26 mouse cellular contexts compared by ENCODE assay signal in genomic region chr17:53559646-53560045, GRCm38 (mm10). TPM values are rescaled to one million over a fixed set of nuclear protein-coding genes. Genes with fewer than 3 reads are reported as not detected.
DNase-seq lines count a peak whose midpoint lies in the region; ATAC-seq and TF ChIP-seq lines count a peak whose summit lies in the region.
"Had no signal": no experiment of that assay in that cellular context is flagged by ENCODE, and none has a peak within 500 bp of the region (broad histone marks: within the 10 kb centered on the region; RNA-seq: fewer than 3 reads in every experiment).

No protein-coding gene starts in this region.

- DNase-seq in ES-CJ7 (ENCODE audit: low read depth, low spot score): peak; percentile 71
- peak; percentile 79 for DNase-seq in R1 (ENCODE audit: low read depth, low spot score)
- no peak for DNase-seq in liver, postnatal 0 days
- DNase-seq: adrenal gland, adult 2 months; adrenal gland, postnatal 10 days; adrenal gland, postnatal 25 days; B cell, adult 2 months; cerebellum, adult 11 months; cerebellum, adult 18-20 months; cerebellum, adult 8-10 months; cerebellum, adult 9-11 months; cerebellum, postnatal 14 days; cerebellum, postnatal 36 days; embryo, embryonic 11 days had no signal

- H3K36me3 ChIP-seq in E14TG2a.4 (ENCODE audit: insufficient read depth, low read length): no peaks in the 10 kb centered on the region
- no peaks in the 10 kb centered on the region for H3K36me3 ChIP-seq in liver, postnatal 0 days (replicated peaks; ENCODE audit: insufficient read depth, low read length)
- H3K36me3 ChIP-seq: embryonic facial prominence, embryonic 13.5 days; embryonic facial prominence, embryonic 15.5 days; forebrain, embryonic 10.5 days; forebrain, embryonic 12.5 days had no signal

- no peaks in the 10 kb centered on the region for H3K27me3 ChIP-seq in E14TG2a.4 (ENCODE audit: insufficient read depth, low read length)
- H3K27me3 ChIP-seq in liver, postnatal 0 days (ENCODE audit: insufficient read depth, low read length): no peaks in the 10 kb centered on the region
- H3K27me3 ChIP-seq: embryonic facial prominence, embryonic 13.5 days; embryonic facial prominence, embryonic 15.5 days; forebrain, embryonic 12.5 days had no signal

- TF ChIP-seq EP300 in liver, postnatal 0 days (IDR thresholded peaks at IDR 0.05; ENCODE audit: low read depth): no peak

- 82% methylated on average over 5 of the region's 5 CpGs for WGBS in liver, postnatal 0 days (ENCODE audit: insufficient replicate concordance)

- H3K4me1 ChIP-seq in E14TG2a.4 (replicated peaks; ENCODE audit: low read depth, low read length): peaks cover 73% of the 10 kb centered on the region
- H3K4me1 ChIP-seq in liver, postnatal 0 days (ENCODE audit: insufficient read depth): no peaks in the 10 kb centered on the region
- H3K4me1 ChIP-seq: embryonic facial prominence, embryonic 13.5 days; embryonic facial prominence, embryonic 15.5 days; forebrain, embryonic 10.5 days; forebrain, embryonic 12.5 days had no signal

- H3K9ac ChIP-seq in liver, postnatal 0 days (replicated peaks): no peak overlapping the region
- H3K9ac ChIP-seq: embryonic facial prominence, embryonic 13.5 days; embryonic facial prominence, embryonic 15.5 days; forebrain, embryonic 12.5 days had no signal

- peak overlapping the region; percentile 50 for H3K4me3 ChIP-seq in E14TG2a.4 (replicated peaks; ENCODE audit: low read length)
- no peak overlapping the region for H3K4me3 ChIP-seq in liver, postnatal 0 days (ENCODE audit: low read depth, low read length)
- H3K4me3 ChIP-seq: embryonic facial prominence, embryonic 13.5 days; embryonic facial prominence, embryonic 15.5 days; erythroblast, embryonic 14.5 days; forebrain, embryonic 10.5 days; forebrain, embryonic 12.5 days had no signal

- no peaks in the 10 kb centered on the region for H3K9me3 ChIP-seq in E14TG2a.4 (ENCODE audit: low read length)
- H3K9me3 ChIP-seq in liver, postnatal 0 days (ENCODE audit: low read length): no peaks in the 10 kb centered on the region
- H3K9me3 ChIP-seq: embryonic facial prominence, embryonic 13.5 days; embryonic facial prominence, embryonic 15.5 days; forebrain, embryonic 10.5 days; forebrain, embryonic 12.5 days had no signal

- TF ChIP-seq CTCF in E14TG2a.4 (conservative IDR thresholded peaks at IDR 0.05; ENCODE audit: low read length): no peak
- TF ChIP-seq CTCF in liver, postnatal 0 days (IDR thresholded peaks at IDR 0.05; ENCODE audit: low read depth): no peak

- no peak overlapping the region for H3K4me2 ChIP-seq in liver, postnatal 0 days (ENCODE audit: low read depth, low read length)
- H3K4me2 ChIP-seq: embryonic facial prominence, embryonic 13.5 days; embryonic facial prominence, embryonic 15.5 days; forebrain, embryonic 12.5 days had no signal

- no peak overlapping the region for H3K27ac ChIP-seq in liver, postnatal 0 days (ENCODE audit: low read depth)
- H3K27ac ChIP-seq: embryonic facial prominence, embryonic 13.5 days; embryonic facial prominence, embryonic 15.5 days; forebrain, embryonic 10.5 days; forebrain, embryonic 12.5 days had no signal

- ATAC-seq in liver, postnatal 0 days: no peak
- ATAC-seq in CD4-positive, CD25-positive, alpha-beta regulatory T cell, adult 4 months: no peak
- no peak for ATAC-seq in megakaryocyte, adult 5-6 weeks (ENCODE audit: poor library complexity, severe bottlenecking)
- ATAC-seq: forebrain, embryonic 14.5 days; forebrain, embryonic 16.5 days had no signal

RNA-seq across cellular contexts. Expression of gene Kat2b, which starts 7.0 kb away (rescaled TPM):
- polyA plus RNA-seq in liver, postnatal 0 days (2015; fragmentation: Nextera tagmentation; extraction: Ambion mirVana): 5.5 and 6.2 TPM in 2 replicates
- polyA plus RNA-seq in CD4-positive, CD25-positive, alpha-beta regulatory T cell, adult 4 months (2017; shearing (Covaris generic)): 10 to 100 TPM; 18.7 to 31.5 TPM
- total RNA-seq in megakaryocyte, adult 5-6 weeks (2015): 38.9 and 41.4 TPM in 2 replicates
- 57.9 and 72.6 TPM in 2 replicates for total RNA-seq in megakaryocyte, adult 5-6 weeks (2017)

RNA-seq across cellular contexts. Expression of gene Pp2d1, which starts 20.4 kb away (rescaled TPM):
- polyA plus RNA-seq in liver, postnatal 0 days (2015; fragmentation: Nextera tagmentation; extraction: Ambion mirVana): not detected in 2 replicates
- polyA plus RNA-seq in CD4-positive, CD25-positive, alpha-beta regulatory T cell, adult 4 months (2017; shearing (Covaris generic)): 1 to 10 TPM in 1 of 2 experiments, under 1 TPM in 1; 0.60 to 1.2 TPM
- not detected in 2 replicates for total RNA-seq in megakaryocyte, adult 5-6 weeks (2015)
- not detected in 2 replicates for total RNA-seq in megakaryocyte, adult 5-6 weeks (2017)
- total RNA-seq: adrenal gland, adult 2 months; adrenal gland, postnatal 10 days; adrenal gland, postnatal 25 days; adrenal gland, postnatal 4 days; common myeloid progenitor, adult 5-6 weeks had no signal
- polyA plus RNA-seq: adrenal gland, adult 2 months; erythroblast, embryonic 14.5 days had no signal
